Mouse (Mus musculus): ENCODE data around the gene Ccdc169. TPM values are rescaled to one million over a fixed set of nuclear protein-coding genes. Genes with fewer than 3 reads are reported as not detected.
A peak's percentile ranks its signal among the peaks of the same experiment; 100 is the strongest.

Gene Ccdc169
- total RNA-seq, 2 experiments from 2014 or later, result 0.13 TPM; not detected in 1

GRCm38 (mm10) chr3:55115989-55116388, 21.1 kb upstream of the Ccdc169 start:
- intact Hi-C loops (cut with DNase I), result no loop called here
- DNase-seq (ENCODE audit: low spot score), result no peak

- DNase-seq (ENCODE audit: low spot score), result peak; percentile 39
- intact Hi-C loops (cut with DNase I), result no loop called here
Observed at GRCm38 (mm10) chr3:55119275-55119898, 17.8 kb upstream of the Ccdc169 start.

- intact Hi-C loops (cut with DNase I), result no loop called here
- no peak for DNase-seq (ENCODE audit: low spot score)
Observed at GRCm38 (mm10) chr3:55122336-55122870, 14.7 kb upstream of the Ccdc169 start.

- intact Hi-C loops (cut with DNase I), result no loop called here
- DNase-seq (ENCODE audit: low spot score), result no peak
Observed at GRCm38 (mm10) chr3:55123064-55123463, 14.1 kb upstream of the Ccdc169 start.

GRCm38 (mm10) chr3:55129181-55129692, 7.9 kb upstream of the Ccdc169 start:
- intact Hi-C loops (cut with DNase I), result no loop called here

GRCm38 (mm10) chr3:55131576-55132233, 5.4 kb upstream of the Ccdc169 start:
- DNase-seq (ENCODE audit: low spot score), result no peak
- intact Hi-C loops (cut with DNase I), result no loop called here

More at GRCm38 (mm10) chr3:55129181-55129692, 7.9 kb upstream of the Ccdc169 start:
- DNase-seq (ENCODE audit: low spot score), result no peak

GRCm38 (mm10) chr3:55139837-55140236, 2.7 kb downstream of the Ccdc169 start:
- intact Hi-C loops (cut with DNase I), result no loop called here
- no peak for DNase-seq (ENCODE audit: low spot score)

GRCm38 (mm10) chr3:55141401-55141800, 4.3 kb downstream of the Ccdc169 start:
- intact Hi-C loops (cut with DNase I), result no loop called here
- no peak for DNase-seq (ENCODE audit: low spot score)

GRCm38 (mm10) chr3:55144916-55145315, 7.8 kb downstream of the Ccdc169 start:
- no peak for DNase-seq (ENCODE audit: low spot score)
- intact Hi-C loops (cut with DNase I), result no loop called here

GRCm38 (mm10) chr3:55146441-55146840, 9.3 kb downstream of the Ccdc169 start:
- no peak for DNase-seq (ENCODE audit: low spot score)
- intact Hi-C loops (cut with DNase I), result no loop called here

- intact Hi-C loops (cut with DNase I), result no loop called here
- no peak for DNase-seq (ENCODE audit: low spot score)
Observed at GRCm38 (mm10) chr3:55147156-55147555, 10.0 kb downstream of the Ccdc169 start.

GRCm38 (mm10) chr3:55148091-55148490, 11.0 kb downstream of the Ccdc169 start:
- DNase-seq (ENCODE audit: low spot score), result no peak
- intact Hi-C loops (cut with DNase I), result no loop called here

GRCm38 (mm10) chr3:55151656-55152433, 14.7 kb downstream of the Ccdc169 start:
- intact Hi-C loops (cut with DNase I), result loop anchor here (1.0 to 2.0 kb wide), 2 partner anchors 72 to 203 kb away; no protein-coding TSS in a partner anchor
- DNase-seq (ENCODE audit: low spot score), result no peak

- intact Hi-C loops (cut with DNase I), result loop anchor here (1.0 to 2.0 kb wide), 2 partner anchors 73 to 202 kb away; no protein-coding TSS in a partner anchor
Observed at GRCm38 (mm10) chr3:55152673-55153334, 15.7 kb downstream of the Ccdc169 start.

GRCm38 (mm10) chr3:55154163-55154562, 17.0 kb downstream of the Ccdc169 start:
- intact Hi-C loops (cut with DNase I), result no loop called here
- no peak for DNase-seq (ENCODE audit: low spot score)

More at GRCm38 (mm10) chr3:55152673-55153334, 15.7 kb downstream of the Ccdc169 start:
- no peak for DNase-seq (ENCODE audit: low spot score)

- intact Hi-C loops (cut with DNase I), result no loop called here
- DNase-seq (ENCODE audit: low spot score), result no peak
Observed at GRCm38 (mm10) chr3:55157413-55157812, 20.3 kb downstream of the Ccdc169 start.

GRCm38 (mm10) chr3:55161144-55161543, 24.0 kb downstream of the Ccdc169 start:
- intact Hi-C loops (cut with DNase I), result no loop called here
- DNase-seq (ENCODE audit: low spot score), result no peak

- intact Hi-C loops (cut with DNase I), result no loop called here
- DNase-seq (ENCODE audit: low spot score), result no peak
Observed at GRCm38 (mm10) chr3:55163510-55163909, 26.4 kb downstream of the Ccdc169 start.

GRCm38 (mm10) chr3:55172478-55172877, 35.3 kb downstream of the Ccdc169 start:
- DNase-seq (ENCODE audit: low spot score), result no peak
- intact Hi-C loops (cut with DNase I), result no loop called here

- DNase-seq (ENCODE audit: low spot score), result no peak
- intact Hi-C loops (cut with DNase I), result no loop called here
Observed at GRCm38 (mm10) chr3:55177271-55177670, 40.1 kb downstream of the Ccdc169 start.

All from heart, postnatal 25 days (tissue).